Mouse (Mus musculus) spleen, adult 10 weeks (tissue): ENCODE data around the gene Tacr3. TPM values are rescaled to one million over a fixed set of nuclear protein-coding genes. Genes with fewer than 3 reads are reported as not detected.

ENCODE experiments used
- polyA plus RNA-seq: library from polyadenylated mRNA; stranded (reverse); fragments of 350-450 nt; fragmentation: Illumina TruSeq; extraction: RNeasy Lipid Tissue Mini Kit (QIAGEN cat#74804); gene quantifications from one replicate; pipeline ENCODE4 v1.2.3, GENCODE M21; 2015; ENCODE audit warnings: low replicate concordance; ENCODE audit not compliant: insufficient read depth

Tacr3 gene
- polyA plus RNA-seq: not detected

GRCm38 (mm10) chr3:134828875-134829530 lies at the start of gene Tacr3:
Gene Tacr3, plus strand, starts transcription at chr3:134829007.

